Mouse (Mus musculus) kidney, embryonic 15.5 days (tissue): ENCODE data around the gene Nudt1. TPM values are rescaled to one million over a fixed set of nuclear protein-coding genes. Genes with fewer than 3 reads are reported as not detected.

Experiments used
- polyA plus RNA-seq: library from polyadenylated mRNA; unstranded; fragments of >200 nt; fragmentation: Nextera tagmentation; extraction: Ambion mirVana; gene quantifications from 2 replicates; pipeline ENCODE4 v1.2.1, GENCODE M21; 2015

Nudt1 gene
- polyA plus RNA-seq, 1 experiment from 2014 or later, result 54.8 TPM

Other genes with a start within 250 kb of the Nudt1 start
- 46.5 and 53.0 TPM in 2 replicates for gene Mad1l1, start 104 bp upstream of the Nudt1 start, polyA plus RNA-seq
- gene Mrm2, start 10.2 kb downstream of the Nudt1 start, polyA plus RNA-seq, result 20.0 and 21.0 TPM in 2 replicates
- gene Snx8, start 67.6 kb downstream of the Nudt1 start, polyA plus RNA-seq, result 25.3 and 27.0 TPM in 2 replicates
- 116 and 127 TPM in 2 replicates for gene Eif3b, start 97.7 kb downstream of the Nudt1 start, polyA plus RNA-seq
- not detected in 2 replicates for gene Gm4869, start 124.0 kb downstream of the Nudt1 start, polyA plus RNA-seq
- gene Chst12, start 183.9 kb downstream of the Nudt1 start, polyA plus RNA-seq, result 21.9 and 22.4 TPM in 2 replicates
- gene Grifin, start 243.4 kb downstream of the Nudt1 start, polyA plus RNA-seq, result 0.45 TPM in 1 of 2 replicates, not detected in the other